Mouse (Mus musculus): ENCODE measurements around the gene Cyba.

Cyba gene

GRCm38 (mm10) chr8:122432443-122433268, at the start of gene Cyba:
TSS of gene Cyba (minus strand) at chr8:122432930.
- DNase-seq = no peak

GRCm38 (mm10) chr8:122482448-122482847, 49.7 kb upstream of the Cyba start:
- DNase-seq = no peak

GRCm38 (mm10) chr8:122475580-122476320, 43.0 kb upstream of the Cyba start, which contains the start of the genes Rnf166 and Ctu2:
TSS of gene Rnf166 (minus strand) at chr8:122476064.
TSS of gene Ctu2 (plus strand) at chr8:122476143.
- DNase-seq = peak; percentile 87

GRCm38 (mm10) chr8:122474951-122475560, 42.3 kb upstream of the Cyba start:
- DNase-seq = peak; percentile 60

GRCm38 (mm10) chr8:122473911-122474421, 41.2 kb upstream of the Cyba start:
- no peak for DNase-seq

GRCm38 (mm10) chr8:122470691-122471090, 38.0 kb upstream of the Cyba start:
- no peak for DNase-seq

- no peak for DNase-seq
These were observed 37.2 kb upstream of the Cyba start for GRCm38 (mm10) chr8:122469965-122470364.

GRCm38 (mm10) chr8:122469407-122469806, 36.7 kb upstream of the Cyba start:
- DNase-seq = no peak

GRCm38 (mm10) chr8:122467816-122468215, 35.1 kb upstream of the Cyba start:
- no peak for DNase-seq

- no peak for DNase-seq
These were observed 32.3 kb upstream of the Cyba start for GRCm38 (mm10) chr8:122464985-122465384.

- DNase-seq = no peak
These were observed 31.2 kb upstream of the Cyba start for GRCm38 (mm10) chr8:122463651-122464640.

- DNase-seq = no peak
These were observed 29.8 kb upstream of the Cyba start for GRCm38 (mm10) chr8:122462510-122462909.

GRCm38 (mm10) chr8:122461473-122462148, 28.9 kb upstream of the Cyba start:
- no peak for DNase-seq

GRCm38 (mm10) chr8:122460524-122461472, 28.1 kb upstream of the Cyba start, which contains the start of gene Snai3:
TSS of gene Snai3 (minus strand) at chr8:122460733.
- DNase-seq = peak; percentile 72

GRCm38 (mm10) chr8:122459990-122460389, 27.3 kb upstream of the Cyba start:
- no peak for DNase-seq

- DNase-seq = no peak
These were observed 26.6 kb upstream of the Cyba start for GRCm38 (mm10) chr8:122459218-122459900.

GRCm38 (mm10) chr8:122457171-122457570, 24.4 kb upstream of the Cyba start:
- no peak for DNase-seq

- DNase-seq = no peak
These were observed 21.7 kb upstream of the Cyba start for GRCm38 (mm10) chr8:122454409-122454808.

GRCm38 (mm10) chr8:122452154-122452553, 19.4 kb upstream of the Cyba start:
- DNase-seq = no peak

Data from cerebellum, adult 11-12 months (tissue).